In the genomic region with DNA sequence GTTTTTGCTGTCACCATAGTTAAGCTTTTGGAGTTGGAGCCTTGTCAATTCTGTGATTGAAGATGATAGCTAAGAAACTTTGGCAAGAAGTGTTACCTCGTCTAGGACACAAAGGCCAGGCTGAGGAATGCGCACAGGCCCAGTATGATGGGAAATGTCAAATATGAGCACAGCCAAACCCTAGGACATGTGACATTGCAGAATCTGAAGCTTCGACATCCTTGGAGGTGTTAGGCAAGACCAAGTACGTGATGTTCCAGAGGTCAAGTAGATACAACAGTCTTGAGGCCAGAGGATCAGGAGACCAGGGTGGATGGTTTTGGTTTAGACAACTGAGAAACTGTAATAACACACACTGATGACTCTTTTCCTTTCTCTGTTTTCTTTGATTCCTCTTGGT, we compare ENCODE assay signal across 26 mouse cellular contexts. TPM values are rescaled to one million over a fixed set of nuclear protein-coding genes. Genes with fewer than 3 reads are reported as not detected.
"Had no signal": no experiment of that assay in that cellular context is flagged by ENCODE, and none has a peak within 500 bp of the region (broad histone marks: within the 10 kb centered on the region; RNA-seq: fewer than 3 reads in every experiment).

No protein-coding gene starts in this region.

- H3K9me3 ChIP-seq: limb, embryonic 12.5 days; limb, embryonic 15.5 days; lung, embryonic 15.5 days; midbrain, embryonic 12.5 days; midbrain, embryonic 15.5 days; neural tube, embryonic 12.5 days; neural tube, embryonic 15.5 days; stomach, embryonic 15.5 days had no signal

- H3K4me2 ChIP-seq: limb, embryonic 12.5 days; limb, embryonic 15.5 days; liver, embryonic 11.5 days; lung, embryonic 15.5 days; midbrain, embryonic 12.5 days; midbrain, embryonic 15.5 days; neural tube, embryonic 12.5 days; neural tube, embryonic 15.5 days; stomach, embryonic 15.5 days had no signal

- DNase-seq: kidney, adult 18-20 months; kidney, postnatal 25 days; layer of hippocampus, adult 9-11 months; left cerebral cortex, postnatal 4 days; liver, postnatal 0 days; right cerebral cortex, adult 18-20 months; right cerebral cortex, postnatal 14 days; right cerebral cortex, postnatal 4 days; spleen, adult 18-20 months; thymus, postnatal 25 days had no signal

- H3K27ac ChIP-seq: hindbrain, postnatal 0 days; kidney, postnatal 0 days; layer of hippocampus, adult 2 months; limb, embryonic 12.5 days; limb, embryonic 15.5 days; liver, embryonic 14.5 days; lung, embryonic 15.5 days; midbrain, embryonic 12.5 days; midbrain, embryonic 15.5 days; neural tube, embryonic 12.5 days; neural tube, embryonic 15.5 days; stomach, embryonic 15.5 days had no signal

- H3K36me3 ChIP-seq: limb, embryonic 12.5 days; limb, embryonic 15.5 days; lung, embryonic 15.5 days; midbrain, embryonic 12.5 days; midbrain, embryonic 15.5 days; neural tube, embryonic 12.5 days; neural tube, embryonic 15.5 days; stomach, embryonic 15.5 days had no signal

- H3K4me1 ChIP-seq: limb, embryonic 12.5 days; limb, embryonic 15.5 days; lung, embryonic 15.5 days; midbrain, embryonic 12.5 days; midbrain, embryonic 15.5 days; neural tube, embryonic 12.5 days; neural tube, embryonic 15.5 days; stomach, embryonic 15.5 days had no signal

- H3K27me3 ChIP-seq: limb, embryonic 12.5 days; limb, embryonic 15.5 days; lung, embryonic 15.5 days; midbrain, embryonic 12.5 days; midbrain, embryonic 15.5 days; neural tube, embryonic 12.5 days; neural tube, embryonic 15.5 days; stomach, embryonic 15.5 days had no signal

- H3K4me3 ChIP-seq: layer of hippocampus, adult 2 months; limb, embryonic 12.5 days; limb, embryonic 15.5 days; lung, embryonic 15.5 days; midbrain, embryonic 12.5 days; midbrain, embryonic 15.5 days; neural tube, embryonic 12.5 days; neural tube, embryonic 15.5 days; stomach, embryonic 15.5 days had no signal

- H3K9ac ChIP-seq: limb, embryonic 12.5 days; limb, embryonic 15.5 days; liver, embryonic 14.5 days; liver, postnatal 0 days; lung, embryonic 15.5 days; midbrain, embryonic 12.5 days; midbrain, embryonic 15.5 days; neural tube, embryonic 12.5 days; neural tube, embryonic 15.5 days; stomach, embryonic 15.5 days had no signal

- ATAC-seq: hindbrain, postnatal 0 days; inflammation-experienced regulatory T-cells, adult 6 months; liver, postnatal 0 days; midbrain, embryonic 15.5 days had no signal

RNA-seq across cellular contexts. Expression of a gene that starts 43.0 kb away (rescaled TPM):
- total RNA-seq: hindbrain, postnatal 0 days; layer of hippocampus, adult 2 months; left cerebral cortex, adult 8-10 months; left cerebral cortex, postnatal 14 days; left cerebral cortex, postnatal 4 days had no signal
